Mouse (Mus musculus) lung, embryonic 15.5 days (tissue): ENCODE data around the gene 1500009L16Rik. TPM values are rescaled to one million over a fixed set of nuclear protein-coding genes. Genes with fewer than 3 reads are reported as not detected.

Source experiments
- ATAC-seq: fragments of 200-750 bp; cut with Nextera tagmentation; 2 replicates; pipeline ENCODE4 v1.8.0; 2017; ENCODE audit warnings: moderate number of reproducible peaks, borderline replicate concordance; ENCODE audit not compliant: low FRiP score, low TSS enrichment; ENCODE audit errors: extremely low read depth
- H3K27ac ChIP-seq: fragments of 300-500 bp; sonication (generic); 2 replicates; pipeline ENCODE4 v1.5.1; 2015; ENCODE audit warnings: moderate library complexity, mild to moderate bottlenecking, inconsistent platforms
- H3K27me3 ChIP-seq: fragments of 300-500 bp; sonication (generic); 2 replicates; pipeline ENCODE4 v1.6.1; 2015; ENCODE audit warnings: inconsistent platforms
- H3K36me3 ChIP-seq: fragments of 300-500 bp; sonication (generic); 2 replicates; pipeline ENCODE4 v1.6.1; 2015; ENCODE audit warnings: inconsistent platforms
- H3K4me1 ChIP-seq: fragments of 300-500 bp; sonication (generic); 2 replicates; pipeline ENCODE4 v1.6.1; 2015; ENCODE audit warnings: inconsistent platforms
- H3K4me2 ChIP-seq: fragments of 300-500 bp; sonication (generic); 2 replicates; pipeline ENCODE4 v1.6.1; 2015; ENCODE audit warnings: inconsistent platforms, mild to moderate bottlenecking, moderate library complexity
- H3K4me3 ChIP-seq: fragments of 300-500 bp; sonication (generic); 2 replicates; pipeline ENCODE4 v1.5.1; 2015; ENCODE audit warnings: mild to moderate bottlenecking, inconsistent platforms
- H3K9ac ChIP-seq: fragments of 300-500 bp; sonication (generic); 2 replicates; pipeline ENCODE4 v1.6.1; 2015; ENCODE audit warnings: inconsistent platforms
- H3K9me3 ChIP-seq: fragments of 300-500 bp; sonication (generic); 2 replicates; pipeline ENCODE4 v1.6.1; 2016; ENCODE audit warnings: inconsistent platforms
- WGBS: fragments of 180-500 bp; shearing (Covaris S2); methylation state at CpG from one replicate; pipeline ENCODE4 v1.1.7; 2015; 5-methylcytosine and 5-hydroxymethylcytosine counted together
- polyA plus RNA-seq: library from polyadenylated mRNA; unstranded; fragments of >200 nt; fragmentation: Nextera tagmentation; extraction: Ambion mirVana; gene quantifications from 2 replicates; pipeline ENCODE4 v1.2.1, GENCODE M21; 2015

Gene 1500009L16Rik
- polyA plus RNA-seq, 1 experiment from 2014 or later, result 44.0 TPM

GRCm38 (mm10) chr10:83766882-83767281, 44.2 kb downstream of the 1500009L16Rik start:
- Histone ChIP-seq H3K4me3 (no peak overlapping the region), H3K4me2 (no peak overlapping the region), H3K9me3 (no peaks in the 10 kb centered on the region), H3K27me3 (no peaks in the 10 kb centered on the region), H3K27ac (peak overlapping the region; percentile 29; the same call in 1 of the 2 replicates), H3K9ac (no peak overlapping the region), H3K4me1 (no peaks in the 10 kb centered on the region), H3K36me3 (no peaks in the 10 kb centered on the region)
- peak; percentile 49; the same call in 1 of the 2 replicates for ATAC-seq

DNA sequence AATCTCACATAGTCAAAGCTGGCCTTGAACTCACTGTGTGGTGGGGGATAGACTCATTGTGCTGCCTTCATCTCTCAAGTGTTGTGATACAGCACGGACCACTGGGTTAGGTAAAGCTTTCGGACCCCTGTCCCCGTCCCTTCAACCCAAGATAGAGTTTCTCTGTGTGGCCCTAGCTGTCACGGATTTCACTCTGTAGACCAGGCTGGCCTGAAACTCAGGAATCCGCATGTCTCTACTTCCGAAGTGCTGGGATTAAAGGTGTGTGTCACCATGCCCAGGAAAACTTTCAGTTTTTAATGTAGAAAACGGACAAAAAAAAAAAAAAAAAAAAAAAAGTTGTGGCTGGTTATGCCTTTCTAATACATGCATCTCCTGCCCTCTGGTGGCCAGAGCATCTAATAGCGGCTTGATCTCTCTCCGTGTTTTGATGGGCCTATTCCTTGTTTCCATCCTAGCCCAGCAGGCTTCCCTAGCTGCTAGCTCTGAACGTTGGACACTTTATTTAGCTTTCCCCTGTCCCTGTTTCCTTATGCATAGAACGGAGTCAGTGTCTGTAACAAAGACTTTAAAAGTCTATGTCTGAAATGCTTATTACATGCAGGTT, 53.7 kb downstream of the 1500009L16Rik start:
- no peaks in the 10 kb centered on the region for H3K27me3 ChIP-seq
- ATAC-seq, result no peak
- WGBS, result 36% methylated on average over 11 of the region's 11 CpGs
- no peak overlapping the region for H3K9ac ChIP-seq
- H3K27ac ChIP-seq, result no peak overlapping the region
- 0 out of 2 replicates have a peak overlapping the region, but pooled peaks have one; percentile 7 for H3K4me3 ChIP-seq
- H3K9me3 ChIP-seq, result no peaks in the 10 kb centered on the region
- no peaks in the 10 kb centered on the region for H3K36me3 ChIP-seq
- 0 out of 2 replicates have a peak overlapping the region, but pooled peaks have one; percentile 24 for H3K4me2 ChIP-seq
- H3K4me1 ChIP-seq, result no peaks in the 10 kb centered on the region

GRCm38 (mm10) chr10:83777253-83777652, 54.6 kb downstream of the 1500009L16Rik start:
- no peak for ATAC-seq
- H3K9ac ChIP-seq, result no peak overlapping the region
- H3K27me3 ChIP-seq, result no peaks in the 10 kb centered on the region
- no peaks in the 10 kb centered on the region for H3K4me1 ChIP-seq
- H3K4me3 ChIP-seq, result no peak overlapping the region
- WGBS, result 72% methylated on average over 9 of the region's 9 CpGs
- no peak overlapping the region for H3K27ac ChIP-seq
- no peaks in the 10 kb centered on the region for H3K36me3 ChIP-seq
- no peak overlapping the region for H3K4me2 ChIP-seq
- no peaks in the 10 kb centered on the region for H3K9me3 ChIP-seq

GRCm38 (mm10) chr10:83781854-83782253, 59.2 kb downstream of the 1500009L16Rik start:
- H3K27ac ChIP-seq, result no peak overlapping the region
- H3K4me2 ChIP-seq, result no peak overlapping the region
- no peaks in the 10 kb centered on the region for H3K9me3 ChIP-seq
- H3K27me3 ChIP-seq, result no peaks in the 10 kb centered on the region
- no peak overlapping the region for H3K9ac ChIP-seq
- whole genome bisulfite sequencing, result 80% methylated on average over 4 of the region's 4 CpGs
- H3K36me3 ChIP-seq, result no peaks in the 10 kb centered on the region
- no peak overlapping the region for H3K4me3 ChIP-seq
- H3K4me1 ChIP-seq, result peaks cover 4% of the 10 kb centered on the region; the same call in 1 of the 2 replicates
- no peak for ATAC-seq

GRCm38 (mm10) chr10:83782371-83783120, 59.9 kb downstream of the 1500009L16Rik start:
- 75% methylated on average over 10 of the region's 10 CpGs for WGBS
- H3K4me3 ChIP-seq, result no peak overlapping the region
- no peak overlapping the region for H3K9ac ChIP-seq
- no peak overlapping the region for H3K27ac ChIP-seq
- H3K4me2 ChIP-seq, result no peak overlapping the region
- no peak for ATAC-seq
- no peaks in the 10 kb centered on the region for H3K27me3 ChIP-seq
- H3K36me3 ChIP-seq, result no peaks in the 10 kb centered on the region
- no peaks in the 10 kb centered on the region for H3K9me3 ChIP-seq
- peaks cover 4% of the 10 kb centered on the region; the same call in 1 of the 2 replicates for H3K4me1 ChIP-seq

- H3K27ac ChIP-seq, result no peak overlapping the region
- ATAC-seq, result no peak
- 38% methylated on average over 5 of the region's 5 CpGs for WGBS
- H3K9me3 ChIP-seq, result no peaks in the 10 kb centered on the region
- H3K36me3 ChIP-seq, result no peaks in the 10 kb centered on the region
- H3K27me3 ChIP-seq, result no peaks in the 10 kb centered on the region
- no peak overlapping the region for H3K9ac ChIP-seq
- no peak overlapping the region for H3K4me2 ChIP-seq
- no peak overlapping the region for H3K4me3 ChIP-seq
- H3K4me1 ChIP-seq, result peaks cover 4% of the 10 kb centered on the region; the same call in 1 of the 2 replicates
These were observed 62.3 kb downstream of the 1500009L16Rik start for GRCm38 (mm10) chr10:83785003-83785402.

- Histone ChIP-seq H3K4me3 (no peak overlapping the region), H3K4me1 (peaks cover 4% of the 10 kb centered on the region; the same call in 1 of the 2 replicates), H3K27ac (no peak overlapping the region), H3K27me3 (no peaks in the 10 kb centered on the region), H3K4me2 (no peak overlapping the region), H3K9ac (no peak overlapping the region), H3K9me3 (no peaks in the 10 kb centered on the region), H3K36me3 (no peaks in the 10 kb centered on the region)
- no peak for ATAC-seq
- 43% methylated on average over 3 of the region's 3 CpGs for WGBS
These were observed 63.1 kb downstream of the 1500009L16Rik start for GRCm38 (mm10) chr10:83785627-83786392.

DNA sequence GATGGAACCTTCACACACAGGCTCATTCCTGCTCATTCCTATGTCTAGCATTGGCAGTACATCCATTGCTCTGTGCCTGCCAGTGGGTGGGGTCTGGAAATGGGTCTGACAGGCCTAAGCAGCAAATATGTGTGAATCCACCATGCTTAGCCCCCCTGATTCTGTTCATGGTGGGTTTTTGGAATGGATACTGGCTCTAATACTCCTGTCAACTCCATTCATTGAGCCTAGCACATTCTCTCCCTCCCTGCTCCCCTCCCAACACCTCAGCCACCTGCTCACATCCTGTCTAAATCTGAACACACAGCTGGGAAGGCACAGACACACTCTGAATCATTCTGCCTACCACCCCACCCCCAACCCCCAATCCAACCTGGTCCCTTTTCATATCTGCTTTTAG, 72.4 kb downstream of the 1500009L16Rik start:
- Histone ChIP-seq H3K9ac (no peak overlapping the region), H3K27me3 (no peaks in the 10 kb centered on the region), H3K4me3 (no peak overlapping the region), H3K4me1 (no peaks in the 10 kb centered on the region), H3K9me3 (no peaks in the 10 kb centered on the region), H3K27ac (peak overlapping the region; percentile 9; the same call in 1 of the 2 replicates), H3K4me2 (no peak overlapping the region), H3K36me3 (no peaks in the 10 kb centered on the region)
- peak; percentile 39; the same call in 1 of the 2 replicates for ATAC-seq

DNA sequence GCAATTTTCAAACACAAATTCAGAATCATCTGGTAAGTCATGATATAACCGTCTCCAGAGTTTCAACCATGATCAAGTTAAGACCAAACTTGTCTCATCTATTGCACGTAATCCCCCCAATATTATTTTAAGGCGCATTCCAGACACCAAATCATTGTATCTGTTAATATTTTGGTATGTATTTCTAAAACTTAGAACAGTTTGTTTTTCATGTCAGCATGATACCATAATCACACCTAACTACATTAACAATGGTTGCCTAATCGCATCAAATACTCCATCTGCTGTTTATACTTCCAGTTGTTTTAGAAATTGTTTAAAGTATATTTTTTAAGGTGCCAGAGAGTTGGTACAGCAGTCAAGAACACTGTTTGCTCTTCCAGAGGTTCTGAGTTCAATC, 72.8 kb downstream of the 1500009L16Rik start:
- H3K27me3 ChIP-seq, result no peaks in the 10 kb centered on the region
- no peaks in the 10 kb centered on the region for H3K36me3 ChIP-seq
- H3K4me3 ChIP-seq, result no peak overlapping the region
- H3K9ac ChIP-seq, result no peak overlapping the region
- H3K4me2 ChIP-seq, result no peak overlapping the region
- no peak overlapping the region for H3K27ac ChIP-seq
- H3K9me3 ChIP-seq, result no peaks in the 10 kb centered on the region
- 63% methylated on average over 4 of the region's 4 CpGs for WGBS
- ATAC-seq, result peak; percentile 46; the same call in 1 of the 2 replicates
- H3K4me1 ChIP-seq, result no peaks in the 10 kb centered on the region

DNA sequence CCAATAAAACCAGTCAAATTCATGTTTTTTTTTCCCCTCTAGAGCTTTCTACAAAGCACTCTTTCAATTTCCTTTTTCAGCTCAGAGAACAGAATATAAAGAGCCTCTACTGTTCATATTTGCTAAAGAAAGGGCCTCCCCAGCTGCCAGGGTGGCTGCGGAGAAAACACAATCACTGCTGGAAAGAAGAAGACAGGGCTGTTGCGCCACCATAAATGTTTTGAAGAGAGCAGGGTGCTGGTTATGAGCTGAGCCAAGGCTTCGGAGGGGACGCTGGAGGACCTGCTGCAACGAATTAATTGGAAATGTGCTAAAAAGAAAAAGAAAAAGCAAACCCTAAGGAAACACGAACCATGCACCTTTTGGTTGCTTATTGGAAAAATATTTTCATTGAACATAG, 81.4 kb downstream of the 1500009L16Rik start:
- peaks cover 37% of the 10 kb centered on the region for H3K4me1 ChIP-seq
- H3K9me3 ChIP-seq, result no peaks in the 10 kb centered on the region
- no peak for ATAC-seq
- H3K27me3 ChIP-seq, result no peaks in the 10 kb centered on the region
- no peak overlapping the region for H3K4me3 ChIP-seq
- 41% methylated on average over 6 of the region's 6 CpGs for WGBS
- H3K9ac ChIP-seq, result no peak overlapping the region
- no peak overlapping the region for H3K4me2 ChIP-seq
- H3K36me3 ChIP-seq, result no peaks in the 10 kb centered on the region
- H3K27ac ChIP-seq, result peak overlapping the region; percentile 85

GRCm38 (mm10) chr10:83805201-83805718, 82.6 kb downstream of the 1500009L16Rik start:
- Histone ChIP-seq H3K4me3 (no peak overlapping the region), H3K27me3 (no peaks in the 10 kb centered on the region), H3K27ac (peak overlapping the region; percentile 85), H3K9ac (no peak overlapping the region), H3K9me3 (no peaks in the 10 kb centered on the region), H3K36me3 (no peaks in the 10 kb centered on the region), H3K4me1 (peaks cover 37% of the 10 kb centered on the region), H3K4me2 (peak overlapping the region; percentile 40)
- 8% methylated on average over 11 of the region's 11 CpGs for WGBS
- peak; percentile 80 for ATAC-seq
